Mouse (Mus musculus): ENCODE measurements around the gene Sppl3. TPM values are rescaled to one million over a fixed set of nuclear protein-coding genes. Genes with fewer than 3 reads are reported as not detected.
"Not testable (repeated sequence)": the region's sequence is repeated elsewhere in the genome, so short reads cannot be mapped to it uniquely, and the experiment has no call there.

Sppl3 gene
- polyA plus RNA-seq, 1 experiment from 2014 or later, result 11.5 TPM

DNA sequence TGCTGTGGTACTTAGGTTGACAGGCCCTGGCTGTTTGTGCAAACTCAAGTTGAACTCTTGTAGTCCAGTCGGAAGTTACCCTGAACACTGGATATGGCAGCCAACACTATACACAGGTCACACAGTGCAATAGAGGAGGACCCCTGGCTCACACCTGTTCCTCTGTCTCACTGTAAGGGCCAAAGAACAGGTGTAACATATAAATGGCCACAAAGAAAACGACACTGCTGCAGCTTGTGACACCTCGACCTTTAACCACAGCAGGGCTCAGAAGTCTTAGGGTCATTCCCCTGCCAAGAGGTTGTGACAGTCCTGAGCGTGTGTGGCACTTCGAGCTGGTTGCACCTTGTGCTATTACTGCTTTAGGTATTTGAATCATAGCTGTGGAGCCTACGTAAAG is 89.5 kb downstream of the Sppl3 start:
- Histone ChIP-seq H3K4me1 (peaks cover 5% of the 10 kb centered on the region), H3K36me3 (peaks cover 83% of the 10 kb centered on the region), H3K4me3 (no peak overlapping the region), H3K9me3 (no peaks in the 10 kb centered on the region), H3K27me3 (ENCODE audit: insufficient read depth, poor library complexity, severe bottlenecking) (no peaks in the 10 kb centered on the region), H3K27ac (no peak overlapping the region)
- DNase-seq (ENCODE audit: low spot score), result no peak
- WGBS, result 87% methylated on average over 6 of the region's 6 CpGs

GRCm38 (mm10) chr5:115102231-115102630 is 91.3 kb downstream of the Sppl3 start:
- no peaks in the 10 kb centered on the region for H3K27me3 ChIP-seq (ENCODE audit: insufficient read depth, poor library complexity, severe bottlenecking)
- peaks cover 72% of the 10 kb centered on the region for H3K36me3 ChIP-seq
- WGBS, result 85% methylated on average over 2 of the region's 2 CpGs
- H3K27ac ChIP-seq, result no peak overlapping the region
- no peaks in the 10 kb centered on the region for H3K9me3 ChIP-seq
- DNase-seq (ENCODE audit: low spot score), result no peak
- no peak overlapping the region for H3K4me3 ChIP-seq
- no peaks in the 10 kb centered on the region for H3K4me1 ChIP-seq

DNA sequence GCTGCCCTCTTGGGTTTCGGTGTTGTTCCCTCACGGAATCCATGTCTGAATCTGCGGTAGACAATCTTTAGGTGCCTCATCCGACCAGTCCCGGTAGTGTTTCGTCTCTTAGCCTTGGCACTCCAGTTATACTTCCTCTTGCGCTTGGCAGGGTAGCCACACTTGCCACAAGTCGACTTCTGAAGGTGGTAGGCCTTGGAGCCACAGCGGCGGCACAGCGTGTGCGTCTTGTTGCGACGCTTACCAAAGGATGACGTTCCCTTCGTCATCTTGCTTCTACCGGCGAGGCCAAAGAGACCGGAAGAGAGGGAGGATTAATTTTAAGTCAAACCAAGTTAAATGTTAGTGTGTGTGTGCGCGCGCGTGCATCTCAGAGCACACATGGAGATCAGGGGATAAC is 92.3 kb downstream of the Sppl3 start:
- H3K27ac ChIP-seq; H3K27me3 ChIP-seq (ENCODE audit: insufficient read depth, poor library complexity, severe bottlenecking); H3K4me3 ChIP-seq; H3K9me3 ChIP-seq; H3K4me1 ChIP-seq; DNase-seq (ENCODE audit: low spot score): not testable (repeated sequence)
- peaks cover 71% of the 10 kb centered on the region for H3K36me3 ChIP-seq
- 95% methylated on average over 23 of the region's 23 CpGs for WGBS

DNA sequence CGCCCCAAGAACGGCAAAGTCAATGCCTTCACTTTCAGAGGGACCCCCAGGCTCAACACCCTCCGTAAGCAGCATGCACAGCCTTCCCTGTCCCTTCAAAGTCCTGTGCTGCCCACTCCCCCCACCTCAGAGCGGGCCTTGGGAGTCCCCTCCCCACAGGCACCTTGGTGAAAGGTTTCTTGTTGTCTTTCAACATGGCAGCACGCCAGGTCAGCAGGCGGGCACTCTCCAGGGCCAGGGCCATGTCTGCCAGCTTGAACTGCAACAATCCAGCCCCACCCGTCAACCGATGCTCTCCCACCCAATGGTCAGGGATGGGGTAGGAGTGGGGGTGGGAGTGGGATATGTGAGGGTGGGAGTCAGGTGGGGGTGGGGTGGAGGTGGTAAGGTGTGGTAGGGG is 100.2 kb downstream of the Sppl3 start:
- 0 out of 2 replicates have a peak, but pooled peaks cover 10% of the 10 kb centered on the region for H3K4me1 ChIP-seq
- 94% methylated on average over 8 of the region's 8 CpGs for WGBS
- no peak overlapping the region for H3K27ac ChIP-seq
- H3K36me3 ChIP-seq, result peaks cover 80% of the 10 kb centered on the region
- H3K4me3 ChIP-seq, result no peak overlapping the region
- no peaks in the 10 kb centered on the region for H3K27me3 ChIP-seq (ENCODE audit: insufficient read depth, poor library complexity, severe bottlenecking)
- no peaks in the 10 kb centered on the region for H3K9me3 ChIP-seq
- DNase-seq (ENCODE audit: low spot score), result no peak

DNA sequence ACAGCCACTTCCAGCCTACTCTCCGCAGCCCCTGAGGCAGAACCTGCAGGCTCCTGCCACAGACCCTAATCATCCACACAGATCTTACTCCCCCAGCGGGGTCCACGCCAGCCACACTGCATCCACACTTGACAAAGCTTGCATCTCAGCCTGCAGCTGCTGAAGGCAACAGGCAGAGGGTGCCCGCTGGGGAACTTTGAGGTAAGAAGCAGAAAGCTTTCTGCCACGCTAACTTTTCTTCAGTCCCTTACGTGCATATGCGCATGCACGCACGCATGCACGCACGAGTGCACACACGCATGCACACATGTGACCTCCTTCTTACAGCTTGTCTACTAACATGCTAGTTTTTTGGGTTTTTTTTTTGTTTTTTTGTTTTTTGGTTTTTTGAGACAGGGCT is 102.3 kb downstream of the Sppl3 start:
- whole genome bisulfite sequencing, result 92% methylated on average over 12 of the region's 12 CpGs
- peaks cover 84% of the 10 kb centered on the region for H3K36me3 ChIP-seq

DNA sequence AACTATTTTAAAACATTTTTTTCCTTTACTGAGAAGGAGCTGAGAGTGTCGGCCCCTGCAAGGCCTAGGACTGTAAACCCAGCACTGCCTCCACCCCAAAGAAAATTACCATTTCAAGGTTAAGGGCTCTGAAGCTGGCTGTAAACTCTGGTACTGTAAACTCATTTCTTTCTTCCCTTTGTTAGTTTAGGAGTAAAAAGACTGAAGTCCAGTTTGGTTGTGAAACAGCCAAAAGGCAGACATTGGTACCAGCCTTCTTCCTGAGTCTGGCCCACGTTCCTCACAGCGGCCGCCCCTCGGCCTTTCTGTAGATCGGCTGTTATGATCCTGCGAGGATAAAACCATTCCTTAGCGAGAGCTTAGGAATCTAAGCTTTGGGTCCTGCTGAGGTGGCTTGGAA is 103.6 kb downstream of the Sppl3 start:
- Histone ChIP-seq H3K9me3 (no peaks in the 10 kb centered on the region), H3K27ac (no peak overlapping the region), H3K4me3 (no peak overlapping the region), H3K36me3 (peaks cover 79% of the 10 kb centered on the region), H3K4me1 (peaks cover 25% of the 10 kb centered on the region; the same call in 1 of the 2 replicates), H3K27me3 (ENCODE audit: insufficient read depth, poor library complexity, severe bottlenecking) (no peaks in the 10 kb centered on the region)
- DNase-seq (ENCODE audit: low spot score), result no peak
- WGBS, result 93% methylated on average over 8 of the region's 8 CpGs

More for the DNA sequence above, 102.3 kb downstream of the Sppl3 start:
- Histone ChIP-seq H3K4me3 (no peak overlapping the region), H3K27me3 (ENCODE audit: insufficient read depth, poor library complexity, severe bottlenecking) (no peaks in the 10 kb centered on the region), H3K4me1 (0 out of 2 replicates have a peak, but pooled peaks cover 13% of the 10 kb centered on the region), H3K9me3 (no peaks in the 10 kb centered on the region), H3K27ac (no peak overlapping the region)
- no peak for DNase-seq (ENCODE audit: low spot score)

- Histone ChIP-seq H3K36me3 (peaks cover 60% of the 10 kb centered on the region), H3K27me3 (ENCODE audit: insufficient read depth, poor library complexity, severe bottlenecking) (no peaks in the 10 kb centered on the region), H3K27ac (no peak overlapping the region), H3K4me1 (peaks cover 17% of the 10 kb centered on the region; the same call in 1 of the 2 replicates), H3K9me3 (no peaks in the 10 kb centered on the region), H3K4me3 (no peak overlapping the region)
- 88% methylated on average over 3 of the region's 3 CpGs for WGBS
- DNase-seq (ENCODE audit: low spot score), result no peak
Observed at GRCm38 (mm10) chr5:115116426-115116825, 105.5 kb downstream of the Sppl3 start.

- H3K4me1 ChIP-seq, result peaks cover 17% of the 10 kb centered on the region; the same call in 1 of the 2 replicates
- peak; percentile 75 for DNase-seq (ENCODE audit: low spot score)
- no peak overlapping the region for H3K27ac ChIP-seq
- peaks cover 53% of the 10 kb centered on the region for H3K36me3 ChIP-seq
- no peaks in the 10 kb centered on the region for H3K9me3 ChIP-seq
- no peaks in the 10 kb centered on the region for H3K27me3 ChIP-seq (ENCODE audit: insufficient read depth, poor library complexity, severe bottlenecking)
- WGBS, result 91% methylated on average over 13 of the region's 13 CpGs
- H3K4me3 ChIP-seq, result no peak overlapping the region
Observed at GRCm38 (mm10) chr5:115117467-115117866, 106.5 kb downstream of the Sppl3 start.

DNA sequence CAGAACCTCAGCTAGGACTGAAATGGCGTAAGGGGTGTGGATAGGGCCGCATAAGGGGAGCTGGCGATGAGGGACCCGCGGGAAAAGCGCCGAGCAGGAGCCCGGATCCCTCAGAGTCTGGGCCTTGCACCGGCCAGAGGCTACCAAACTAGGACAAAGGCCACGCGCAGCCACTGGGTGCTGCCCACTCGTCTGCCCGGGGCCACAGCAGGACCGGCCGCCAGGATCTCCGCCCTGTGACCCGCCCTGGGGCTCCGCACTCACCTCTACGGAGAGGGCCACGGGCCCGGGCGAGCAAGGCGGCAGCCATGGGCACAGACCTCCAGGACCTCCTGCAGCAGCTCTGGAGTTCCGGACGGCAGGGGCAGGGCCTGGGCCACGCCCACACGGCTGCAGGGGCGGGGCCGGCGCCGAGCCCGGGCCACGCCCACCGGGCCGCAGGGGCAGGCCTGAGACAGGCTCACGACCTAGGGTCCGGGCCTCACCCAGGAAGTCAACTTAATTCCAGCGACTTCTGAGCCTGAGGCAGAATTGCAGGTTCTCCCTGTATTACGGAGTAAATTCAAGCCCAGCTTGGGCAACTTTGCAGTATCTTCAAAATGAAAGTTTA is 108.1 kb downstream of the Sppl3 start, which contains the start of gene Acads:
TSS of gene Acads (minus strand) at position 386 of the 610 bp plus-strand sequence.
- Histone ChIP-seq H3K9me3 (no peaks in the 10 kb centered on the region), H3K36me3 (peaks cover 48% of the 10 kb centered on the region), H3K4me3 (peak within 1 kb of the TSS; percentile 98), H3K27ac (peak within 1 kb of the TSS; percentile 95), H3K27me3 (ENCODE audit: insufficient read depth, poor library complexity, severe bottlenecking) (no peaks in the 10 kb centered on the region), H3K4me1 (peaks cover 17% of the 10 kb centered on the region; the same call in 1 of the 2 replicates)
- peak; percentile 94 for DNase-seq (ENCODE audit: low spot score)
- under 1% methylated on average over 39 of the region's 39 CpGs for WGBS

DNA sequence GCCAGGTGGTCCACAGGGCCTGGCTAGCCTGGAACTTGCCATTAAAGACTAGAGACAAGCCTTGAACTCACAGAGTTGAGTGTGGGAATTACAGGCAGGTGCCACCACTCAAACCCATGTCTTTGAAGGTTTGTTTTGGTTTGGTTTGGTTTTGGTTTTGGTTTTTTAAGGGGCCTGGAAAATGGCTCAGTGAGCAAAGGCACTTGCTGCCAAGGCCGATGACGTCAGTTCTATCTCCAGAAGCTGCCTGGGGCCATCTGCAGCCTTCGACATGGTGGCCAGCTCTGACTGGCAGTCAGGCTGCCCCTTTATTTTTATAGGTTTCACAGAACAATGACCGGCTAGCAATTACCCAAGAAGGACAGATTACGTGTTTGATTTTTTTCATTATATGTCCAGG is 110.0 kb downstream of the Sppl3 start:
- Histone ChIP-seq H3K9me3 (no peaks in the 10 kb centered on the region), H3K27ac (no peak overlapping the region), H3K4me3 (no peak overlapping the region), H3K36me3 (peaks cover 47% of the 10 kb centered on the region), H3K27me3 (ENCODE audit: insufficient read depth, poor library complexity, severe bottlenecking) (no peaks in the 10 kb centered on the region), H3K4me1 (peaks cover 25% of the 10 kb centered on the region)
- DNase-seq (ENCODE audit: low spot score), result no peak
- 81% methylated on average over 5 of the region's 5 CpGs for WGBS

DNA sequence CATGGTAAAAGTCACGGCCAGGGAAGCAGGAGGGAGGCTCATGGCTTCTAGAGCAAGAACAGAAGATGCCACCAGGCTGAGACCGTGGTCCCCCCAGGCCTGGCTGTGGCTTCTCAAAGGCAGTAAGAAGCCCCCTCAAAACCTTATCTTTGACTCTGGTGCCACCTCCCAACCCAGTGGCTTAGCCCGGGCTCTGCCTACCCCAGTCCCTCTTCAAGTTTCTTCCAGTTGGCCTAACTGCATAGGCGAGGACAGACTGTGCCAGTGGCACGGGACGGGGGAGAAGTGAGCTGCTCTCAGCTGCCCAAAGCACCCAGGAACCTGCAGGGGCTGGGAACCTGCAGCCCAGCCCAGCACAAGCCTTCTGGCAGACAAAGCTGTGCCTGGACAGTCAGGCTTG is 113.8 kb downstream of the Sppl3 start:
- Histone ChIP-seq H3K4me1 (peaks cover 16% of the 10 kb centered on the region), H3K4me3 (no peak overlapping the region), H3K36me3 (peaks cover 60% of the 10 kb centered on the region), H3K27me3 (ENCODE audit: insufficient read depth, poor library complexity, severe bottlenecking) (no peaks in the 10 kb centered on the region), H3K9me3 (no peaks in the 10 kb centered on the region), H3K27ac (no peak overlapping the region)
- DNase-seq (ENCODE audit: low spot score), result peak; percentile 68
- 90% methylated on average over 6 of the region's 6 CpGs for WGBS

GRCm38 (mm10) chr5:115125211-115125871 is 114.4 kb downstream of the Sppl3 start:
- Histone ChIP-seq H3K27me3 (ENCODE audit: insufficient read depth, poor library complexity, severe bottlenecking) (no peaks in the 10 kb centered on the region), H3K36me3 (peaks cover 66% of the 10 kb centered on the region), H3K9me3 (no peaks in the 10 kb centered on the region), H3K4me1 (peaks cover 16% of the 10 kb centered on the region), H3K4me3 (no peak overlapping the region), H3K27ac (no peak overlapping the region)
- 34% methylated on average over 24 of the region's 24 CpGs for WGBS
- DNase-seq (ENCODE audit: low spot score), result peak; percentile 91

DNA sequence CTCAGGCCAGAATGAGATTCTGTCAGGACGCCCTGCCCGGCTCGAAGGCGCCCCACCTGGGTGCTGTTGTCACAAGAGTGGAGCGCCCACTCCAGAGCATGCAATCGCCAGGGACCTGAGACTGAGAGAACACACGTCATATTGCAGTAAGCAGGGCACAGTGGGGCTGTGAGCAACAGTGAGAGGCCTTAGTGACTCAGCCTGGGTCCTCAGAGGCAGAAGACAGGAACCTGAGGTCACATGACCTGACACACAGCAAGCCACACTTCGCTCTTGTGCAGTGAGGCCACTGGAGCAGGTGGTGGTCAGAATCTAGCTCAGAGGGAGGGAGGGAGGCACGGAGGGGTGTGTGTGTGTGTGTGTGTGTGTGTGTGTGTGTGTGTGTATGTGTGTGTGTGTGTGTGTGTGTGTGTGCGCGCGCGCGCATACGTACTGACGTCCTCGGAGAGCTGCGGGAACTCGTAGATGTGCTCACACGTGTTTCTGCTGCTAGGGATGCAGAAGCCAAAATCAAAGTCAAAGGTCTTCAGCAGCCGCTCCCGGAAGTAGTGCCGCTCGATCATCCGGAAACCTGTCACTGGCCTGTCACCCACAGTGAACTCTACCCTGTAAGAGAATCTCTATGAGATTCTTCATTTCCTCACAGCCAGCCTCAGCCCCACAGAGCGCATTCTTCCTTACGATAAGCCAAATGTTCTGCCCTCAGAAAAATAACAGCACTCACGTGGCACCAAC is 115.8 kb downstream of the Sppl3 start:
- Histone ChIP-seq H3K4me1 (peaks cover 16% of the 10 kb centered on the region), H3K4me3 (no peak overlapping the region), H3K9me3 (no peaks in the 10 kb centered on the region), H3K27ac (no peak overlapping the region), H3K36me3 (peaks cover 67% of the 10 kb centered on the region), H3K27me3 (ENCODE audit: insufficient read depth, poor library complexity, severe bottlenecking) (no peaks in the 10 kb centered on the region)
- DNase-seq (ENCODE audit: low spot score), result no peak
- 90% methylated on average over 28 of the region's 28 CpGs for WGBS
